Mouse (Mus musculus): ENCODE results near the gene Eefsec.

The Eefsec gene

DNA sequence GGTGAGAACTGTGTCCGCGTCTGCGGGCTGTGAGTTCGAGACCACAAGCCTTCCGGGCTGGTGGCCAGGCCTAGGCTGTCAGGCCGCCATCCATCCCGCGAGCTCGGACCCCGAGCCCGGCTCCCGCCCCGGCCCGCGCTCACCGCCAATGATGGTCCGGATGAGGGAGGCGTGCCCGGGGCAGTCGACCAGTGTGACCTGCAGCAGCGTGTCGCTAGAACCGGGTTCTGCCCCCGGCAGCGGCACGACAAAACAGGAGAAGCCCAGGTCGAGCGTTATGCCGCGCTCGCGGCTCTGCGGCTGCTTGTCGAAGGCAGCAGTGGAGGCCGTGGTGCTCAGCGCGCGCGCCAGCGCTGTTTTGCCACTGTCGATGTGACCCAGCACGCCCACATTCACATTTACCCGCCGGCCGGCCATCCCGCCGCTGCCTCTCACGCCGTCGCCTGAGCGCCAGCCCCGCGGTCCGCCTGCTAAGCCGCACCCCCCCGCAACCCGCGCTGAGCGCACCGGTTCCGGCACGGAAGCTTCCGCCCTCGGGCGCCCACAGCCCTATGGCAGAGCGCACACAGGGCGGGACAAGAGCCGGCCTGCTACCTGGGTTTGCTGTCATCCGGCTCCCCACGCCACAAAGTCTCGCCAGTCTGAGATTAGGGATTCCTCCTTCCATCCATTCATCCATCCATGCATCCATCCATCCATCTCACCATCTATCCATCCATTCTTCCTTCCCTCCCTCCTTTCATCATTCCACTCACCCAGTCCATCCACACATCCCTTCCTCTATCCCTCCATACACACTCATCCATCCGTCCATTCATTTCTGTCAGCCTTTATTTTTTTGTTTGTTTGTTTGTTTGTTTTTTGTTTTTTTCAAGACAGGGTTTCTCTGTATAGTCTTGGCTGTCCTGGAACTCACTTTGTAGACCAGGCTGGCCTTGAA, at the start of gene Eefsec:
TSS of gene Eefsec (minus strand) at position 477 of the 940 bp plus-strand sequence.
- DNase-seq (ENCODE audit: low read depth, low spot score): peak; percentile 57

DNA sequence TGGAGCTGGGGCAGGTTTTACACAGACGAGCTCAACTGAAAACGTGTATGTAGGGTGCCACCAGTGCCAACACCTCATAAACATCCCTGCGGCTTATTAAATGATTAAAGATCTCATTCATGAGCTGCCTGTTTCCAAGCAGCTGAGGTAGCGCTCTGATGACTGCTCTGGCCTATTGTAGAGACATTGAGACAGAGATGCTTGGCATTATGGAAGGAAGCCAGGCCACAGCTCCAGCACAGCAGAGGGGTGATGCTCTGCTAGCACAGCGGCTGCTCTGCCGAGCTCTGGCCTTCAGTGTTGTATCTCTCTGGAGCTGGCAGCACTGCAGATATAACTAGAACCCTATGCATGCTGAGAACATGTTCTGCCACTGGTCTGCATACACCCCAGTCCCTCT, 47.4 kb upstream of the Eefsec start:
- DNase-seq (ENCODE audit: low read depth, low spot score): no peak

DNA sequence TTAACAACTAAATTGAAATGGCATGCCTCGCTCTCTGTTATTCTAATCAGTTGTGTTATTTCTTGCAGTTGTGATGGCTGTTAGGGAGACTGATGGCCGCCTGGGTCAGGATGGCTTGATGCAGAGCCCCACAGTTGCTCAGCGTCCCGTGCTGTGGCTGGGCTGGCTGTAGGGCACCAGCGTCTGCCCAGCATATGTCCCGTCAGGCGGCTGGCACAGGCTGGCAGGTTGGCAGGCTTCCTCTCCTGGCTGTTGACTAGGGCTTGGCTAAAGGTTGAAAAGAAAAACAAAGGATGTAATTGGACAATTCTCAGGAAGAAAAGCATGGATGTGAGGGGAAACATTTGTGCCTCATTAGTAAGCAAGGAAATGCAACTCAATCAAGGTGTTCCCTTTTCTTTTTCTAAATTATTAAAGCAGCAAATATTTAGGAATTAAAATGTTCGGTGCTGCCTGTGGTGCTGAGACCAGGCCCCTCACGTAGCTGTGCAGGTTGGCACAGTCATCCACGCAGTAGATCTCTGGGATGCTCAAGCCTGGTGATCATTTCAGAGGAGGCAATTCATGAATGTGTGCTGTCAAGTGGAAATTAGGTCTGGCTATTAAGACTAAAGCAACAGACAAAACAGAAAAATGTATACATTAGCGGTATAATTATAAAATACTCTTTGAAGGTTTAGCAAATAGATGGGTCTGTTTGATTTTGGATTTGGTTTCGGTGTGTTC, 44.5 kb upstream of the Eefsec start:
- DNase-seq (ENCODE audit: low read depth, low spot score): no peak

DNA sequence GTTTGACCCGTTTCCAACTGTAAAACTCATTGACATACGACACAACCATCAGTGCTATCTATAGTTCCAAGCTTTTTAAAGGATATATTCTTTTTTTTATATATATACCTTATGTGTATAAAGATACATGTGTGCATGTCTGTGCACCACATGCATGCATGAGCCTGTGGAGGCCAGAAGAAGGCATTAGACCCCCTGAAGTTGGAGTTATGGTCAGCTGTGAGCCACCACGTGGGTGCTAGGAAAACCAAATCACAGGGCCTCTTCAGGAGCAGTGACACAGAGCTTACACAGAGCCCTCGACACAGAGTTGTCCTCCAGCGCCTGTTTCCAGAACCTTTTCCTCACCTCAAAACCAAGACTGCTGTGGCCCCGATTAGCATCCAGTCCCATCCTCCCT, 43.5 kb upstream of the Eefsec start:
- DNase-seq (ENCODE audit: low read depth, low spot score): no peak

GRCm38 (mm10) chr6:88489026-88489425, 42.7 kb upstream of the Eefsec start:
- DNase-seq (ENCODE audit: low read depth, low spot score): no peak

GRCm38 (mm10) chr6:88486893-88487292, 40.6 kb upstream of the Eefsec start:
- DNase-seq (ENCODE audit: low read depth, low spot score): no peak

GRCm38 (mm10) chr6:88485378-88485777, 39.0 kb upstream of the Eefsec start:
- no peak for DNase-seq (ENCODE audit: low read depth, low spot score)

- no peak for DNase-seq (ENCODE audit: low read depth, low spot score)
Observed at GRCm38 (mm10) chr6:88483913-88484312, 37.6 kb upstream of the Eefsec start.

DNA sequence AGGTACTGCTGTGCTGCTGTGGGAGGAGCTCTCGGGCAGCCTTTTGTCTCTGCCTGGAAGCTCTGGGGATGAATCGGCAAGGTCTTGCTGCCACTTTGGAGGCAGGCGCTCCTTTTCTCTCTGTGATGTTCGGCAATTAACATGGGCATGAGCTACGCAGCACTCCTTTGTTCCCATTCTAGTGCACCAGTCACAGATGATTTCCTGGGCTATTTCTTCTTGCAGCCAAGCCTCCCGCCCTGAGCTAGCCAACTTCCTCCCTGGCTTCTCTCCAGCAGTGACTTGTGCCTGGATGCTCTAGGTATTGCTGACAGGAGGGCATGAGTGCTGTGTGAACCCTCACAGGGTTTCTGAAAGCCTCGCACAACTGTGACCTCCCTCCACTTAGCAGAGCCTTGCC, 36.8 kb upstream of the Eefsec start:
- DNase-seq (ENCODE audit: low read depth, low spot score): no peak

- no peak for DNase-seq (ENCODE audit: low read depth, low spot score)
Observed at GRCm38 (mm10) chr6:88480421-88480820, 34.1 kb upstream of the Eefsec start.

GRCm38 (mm10) chr6:88469878-88470277, 23.5 kb upstream of the Eefsec start:
- no peak for DNase-seq (ENCODE audit: low read depth, low spot score)

DNA sequence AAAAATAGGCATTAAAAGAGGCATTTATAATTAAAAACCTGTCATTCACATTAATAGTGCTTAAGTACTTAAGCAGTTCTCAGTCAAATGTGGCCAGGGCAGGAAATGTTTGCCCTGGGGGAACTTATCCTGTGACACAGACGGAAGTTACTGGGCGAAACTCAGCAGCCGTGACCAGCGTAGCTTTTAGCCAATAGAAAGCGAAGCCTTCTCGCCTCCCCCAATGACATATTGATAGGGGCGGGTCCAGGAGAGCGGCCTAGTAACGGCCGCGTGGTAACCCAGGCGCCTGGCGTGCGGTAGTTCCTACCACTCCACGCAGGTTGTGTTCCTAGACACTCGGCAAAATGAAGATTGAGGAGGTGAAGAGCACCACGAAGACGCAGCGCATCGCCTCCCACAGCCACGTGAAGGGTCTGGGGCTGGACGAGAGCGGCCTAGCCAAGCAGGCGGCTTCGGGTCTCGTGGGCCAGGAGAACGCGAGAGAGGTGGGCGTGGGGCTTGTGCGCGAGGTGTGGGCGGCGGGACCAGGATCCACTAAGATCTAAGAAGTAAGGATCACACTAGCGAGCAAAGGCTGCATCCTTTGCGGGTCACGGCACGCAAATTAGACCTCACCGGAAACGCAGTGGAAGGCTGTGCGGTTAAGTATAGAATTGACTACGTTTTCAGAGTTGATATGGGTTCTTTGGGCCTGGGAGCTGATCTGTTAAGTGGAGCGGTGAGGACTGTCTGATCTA, 19.0 kb upstream of the Eefsec start, which contains the start of gene Ruvbl1:
TSS of gene Ruvbl1 (plus strand) at position 229 of the 740 bp plus-strand sequence.
- peak; percentile 92 for DNase-seq (ENCODE audit: low read depth, low spot score)

DNA sequence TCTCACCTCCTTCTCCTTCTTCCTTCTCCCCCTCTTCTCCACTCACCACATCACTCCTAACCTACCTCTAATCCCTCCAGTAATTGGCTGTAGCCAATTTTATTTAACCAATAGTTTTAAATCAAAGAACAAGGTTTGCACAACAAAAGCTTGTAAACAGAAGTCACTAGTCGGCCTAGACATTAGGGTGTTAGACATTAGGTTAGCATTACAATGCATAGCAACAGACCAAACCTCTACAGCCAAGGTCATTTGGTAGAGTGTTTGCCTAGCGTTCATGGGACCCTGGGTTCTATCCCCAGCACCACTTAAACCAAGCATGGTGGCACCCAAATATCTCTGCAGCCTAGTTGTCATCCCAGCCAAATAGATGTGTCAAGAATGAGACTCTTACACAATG, 8.2 kb upstream of the Eefsec start:
- no peak for DNase-seq (ENCODE audit: low read depth, low spot score)

- no peak for DNase-seq (ENCODE audit: low read depth, low spot score)
Observed at GRCm38 (mm10) chr6:88447454-88447853, 1.1 kb upstream of the Eefsec start.

DNA sequence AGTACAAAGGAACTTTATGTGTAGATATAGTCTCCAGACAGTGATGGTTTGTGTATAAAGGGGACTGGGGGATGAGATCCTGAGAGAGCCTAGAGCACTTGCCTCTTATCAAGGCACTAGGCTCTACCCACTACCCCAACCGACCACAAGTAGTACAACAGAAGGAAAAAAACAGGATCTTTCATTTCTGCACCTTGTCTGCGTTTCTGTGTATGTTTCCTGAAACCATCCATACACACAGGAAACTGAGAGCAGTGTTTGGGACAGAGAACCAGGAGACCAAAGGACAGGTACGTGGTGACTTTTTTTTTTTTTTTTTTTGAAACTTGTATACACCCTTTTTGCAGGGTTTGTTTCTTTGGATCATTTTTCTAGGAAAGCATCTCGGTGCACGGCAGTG, 678 bp downstream of the Eefsec start:
- DNase-seq (ENCODE audit: low read depth, low spot score): no peak

DNA sequence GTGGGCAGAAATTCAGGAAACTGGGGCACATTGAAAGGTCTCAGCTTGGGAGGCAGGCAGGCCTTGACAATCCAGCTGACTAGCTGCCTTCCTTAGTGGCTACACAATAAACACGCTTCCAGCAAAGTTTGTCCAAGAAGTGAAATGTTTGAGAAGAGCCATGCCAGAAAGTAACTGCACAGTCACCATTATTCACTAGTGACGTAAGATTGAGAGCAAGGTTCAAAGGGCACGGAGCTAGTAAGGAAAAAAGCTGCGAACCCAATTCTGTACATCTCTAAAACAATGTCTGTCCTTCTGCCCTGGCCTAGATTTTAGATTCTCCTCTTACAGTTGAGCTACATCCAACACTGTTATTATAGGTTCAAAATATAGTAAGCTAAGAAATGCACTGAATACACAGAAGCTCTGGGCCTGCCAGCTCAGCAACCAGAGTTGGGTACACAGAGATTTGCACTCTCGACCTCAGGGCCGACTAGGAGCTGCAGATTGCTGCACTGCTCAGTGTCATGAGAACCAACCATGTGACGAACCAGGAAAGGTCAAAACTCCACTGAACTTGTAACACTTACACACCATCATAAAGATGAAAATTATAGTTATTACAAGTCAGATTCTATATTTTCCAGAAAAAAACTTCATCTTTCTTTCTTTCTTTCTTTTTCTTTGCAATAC, 2.1 kb downstream of the Eefsec start:
- no peak for DNase-seq (ENCODE audit: low read depth, low spot score)

DNA sequence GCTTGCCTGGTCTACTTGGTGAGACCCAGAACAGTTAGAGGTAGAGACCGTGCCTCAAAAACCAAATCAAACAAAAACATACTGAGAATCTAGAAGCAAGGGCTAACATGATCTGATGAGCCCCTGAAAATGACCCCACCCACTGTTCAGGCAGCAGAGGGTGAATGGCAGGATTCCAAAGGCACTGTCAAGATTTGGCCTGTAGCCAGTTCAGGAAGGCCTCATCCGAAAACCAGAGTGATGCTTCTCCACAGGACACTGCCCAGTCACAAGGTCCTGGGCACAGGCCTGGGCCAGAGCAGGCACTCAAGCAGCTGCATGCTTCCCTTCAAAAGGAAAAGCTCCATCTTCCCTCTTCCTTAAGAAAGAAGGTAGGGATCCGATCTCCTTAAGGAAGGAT, 2.9 kb downstream of the Eefsec start:
- no peak for DNase-seq (ENCODE audit: low read depth, low spot score)

- DNase-seq (ENCODE audit: low read depth, low spot score): no peak
Observed at GRCm38 (mm10) chr6:88442551-88442950, 3.8 kb downstream of the Eefsec start.

DNA sequence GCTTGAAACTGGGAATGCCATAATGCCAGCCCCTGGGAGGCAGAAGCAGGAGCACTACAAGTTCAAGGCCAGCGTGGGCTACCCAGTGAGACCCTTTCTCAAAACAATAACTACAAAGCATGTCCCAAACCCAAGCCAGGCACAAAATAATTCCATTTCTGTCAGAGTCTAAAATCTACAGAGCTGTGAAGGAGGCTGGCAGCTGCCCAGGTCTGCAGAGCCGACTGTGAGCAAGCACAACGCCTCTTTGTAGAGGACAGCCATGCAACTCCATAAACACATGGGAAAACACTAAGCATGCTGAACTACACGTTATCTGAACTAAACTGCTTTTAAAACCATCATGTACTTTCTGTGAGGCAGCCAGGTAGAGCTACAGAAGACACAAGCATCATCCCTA, 7.3 kb downstream of the Eefsec start:
- DNase-seq (ENCODE audit: low read depth, low spot score): no peak

DNA sequence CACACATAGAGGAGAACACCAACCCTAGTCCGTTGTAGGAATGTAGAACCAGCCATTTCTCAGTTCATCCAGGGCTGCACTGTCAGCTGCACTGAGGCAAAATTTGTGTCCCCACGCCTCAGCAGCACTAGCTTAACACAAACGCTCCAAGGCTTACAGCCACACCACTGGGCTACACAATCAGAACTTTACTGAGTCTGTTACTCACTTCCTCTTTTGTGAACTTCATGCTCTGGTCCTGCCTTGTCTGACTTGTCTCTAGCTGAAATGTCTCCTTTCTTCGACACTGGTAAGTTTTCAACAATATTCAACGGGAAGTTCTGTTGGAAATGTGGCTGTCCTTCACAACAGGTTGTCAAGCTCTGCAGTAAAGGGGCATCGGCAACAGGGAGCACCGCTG, 10.7 kb downstream of the Eefsec start:
- DNase-seq (ENCODE audit: low read depth, low spot score): no peak

- DNase-seq (ENCODE audit: low read depth, low spot score): no peak
Observed at GRCm38 (mm10) chr6:88431202-88431601, 15.1 kb downstream of the Eefsec start.

Measured in c-Kit-negative CD71-positive TER-119-positive erythroid progenitor cells, embryonic 14.5 days (primary cell).